Mouse (Mus musculus): ENCODE data around the gene Tusc2.
A peak's percentile ranks its signal among the peaks of the same experiment; 100 is the strongest.

Gene Tusc2

DNA sequence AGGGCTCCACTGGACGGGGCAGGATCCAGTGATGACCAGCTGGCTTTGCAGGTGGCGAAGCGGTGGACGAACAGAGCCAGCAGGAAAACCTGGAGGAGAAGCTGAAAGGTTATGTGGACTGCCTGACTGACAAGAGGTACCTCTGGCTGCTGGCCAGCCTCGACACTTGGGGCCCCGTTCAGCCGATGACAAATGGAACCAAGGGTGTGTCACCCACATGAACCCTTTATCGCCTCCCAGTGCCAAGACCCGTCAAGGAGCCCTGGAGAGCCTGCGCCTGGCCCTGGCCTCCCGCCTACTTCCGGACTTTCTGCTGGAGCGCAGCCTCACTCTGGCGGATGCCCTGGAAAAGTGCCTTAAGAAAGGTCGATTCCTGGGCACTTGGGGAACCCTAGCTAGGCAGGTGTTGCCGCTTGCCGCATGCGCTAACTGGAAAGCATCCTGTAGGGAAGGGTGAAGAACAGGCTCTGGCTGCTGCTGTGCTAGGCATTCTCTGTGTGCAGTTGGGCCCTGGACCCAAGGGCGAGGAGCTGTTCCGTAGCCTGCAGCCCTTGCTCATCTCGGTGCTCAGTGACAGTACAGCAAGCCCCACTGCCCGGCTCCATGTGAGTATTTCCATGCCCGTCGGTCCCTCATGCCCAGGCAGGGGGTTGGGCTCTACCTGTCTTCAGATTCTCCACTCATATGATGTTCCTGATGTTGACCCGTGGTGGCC, 27.2 kb downstream of the Tusc2 start:
- DNase-seq, result peak; percentile 97

DNA sequence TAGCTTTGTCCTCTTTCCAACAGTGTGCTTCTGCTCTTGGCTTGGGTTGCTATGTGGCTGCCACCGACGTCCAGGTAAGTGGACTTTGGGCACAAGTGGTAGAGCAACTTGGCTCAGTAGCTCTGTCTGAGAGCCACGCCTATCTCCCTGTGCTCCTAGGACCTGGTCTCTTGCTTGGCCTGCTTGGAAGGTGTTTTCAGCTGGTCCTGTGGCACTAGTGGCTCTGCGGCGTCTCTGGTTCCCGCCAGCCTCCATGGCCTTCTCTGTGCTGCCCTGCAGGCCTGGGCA, 27.7 kb downstream of the Tusc2 start:
- DNase-seq, result no peak

DNA sequence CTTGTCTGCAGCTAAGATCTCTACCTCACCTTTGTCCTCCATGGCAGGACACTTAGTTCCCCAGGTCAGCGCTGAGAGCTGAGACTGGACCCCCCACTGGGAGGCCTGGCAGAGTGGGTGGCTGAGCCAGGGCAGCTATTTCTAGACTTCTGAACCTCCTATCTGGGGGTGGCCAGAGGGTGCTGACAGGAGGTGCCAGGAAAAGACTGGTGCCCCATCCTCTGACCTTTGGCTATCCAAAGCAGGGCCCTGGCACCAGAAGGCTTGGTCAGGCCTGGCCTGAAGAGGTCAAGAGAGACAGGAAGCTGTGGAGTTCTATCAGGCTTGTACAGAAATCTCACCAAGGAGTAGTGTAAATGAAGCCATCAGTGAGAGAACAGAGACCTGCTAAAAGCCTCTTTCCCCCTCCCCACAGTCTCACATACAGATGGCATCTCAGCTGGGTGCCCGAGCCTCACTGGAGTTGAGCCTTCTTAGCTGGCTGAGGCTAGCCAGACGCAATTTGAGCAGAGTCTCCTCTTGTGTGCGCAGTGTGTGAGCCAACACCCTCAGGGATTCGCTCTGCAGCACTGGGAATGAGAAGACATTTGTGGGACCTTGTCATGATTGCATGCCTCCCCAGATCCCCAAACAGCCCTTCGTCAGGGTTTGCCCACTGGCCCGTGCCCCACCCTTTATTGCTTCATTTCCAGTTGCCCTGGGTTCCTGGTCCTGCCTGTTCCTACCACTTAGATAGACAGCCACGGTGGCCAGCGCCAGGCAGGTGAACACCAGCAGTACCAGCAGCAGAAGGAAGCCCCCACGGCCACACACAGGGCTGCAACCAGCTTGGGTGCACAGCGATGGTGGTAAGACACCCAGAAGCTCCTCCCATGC, 30.3 kb downstream of the Tusc2 start:
- DNase-seq, result peak; percentile 98

DNA sequence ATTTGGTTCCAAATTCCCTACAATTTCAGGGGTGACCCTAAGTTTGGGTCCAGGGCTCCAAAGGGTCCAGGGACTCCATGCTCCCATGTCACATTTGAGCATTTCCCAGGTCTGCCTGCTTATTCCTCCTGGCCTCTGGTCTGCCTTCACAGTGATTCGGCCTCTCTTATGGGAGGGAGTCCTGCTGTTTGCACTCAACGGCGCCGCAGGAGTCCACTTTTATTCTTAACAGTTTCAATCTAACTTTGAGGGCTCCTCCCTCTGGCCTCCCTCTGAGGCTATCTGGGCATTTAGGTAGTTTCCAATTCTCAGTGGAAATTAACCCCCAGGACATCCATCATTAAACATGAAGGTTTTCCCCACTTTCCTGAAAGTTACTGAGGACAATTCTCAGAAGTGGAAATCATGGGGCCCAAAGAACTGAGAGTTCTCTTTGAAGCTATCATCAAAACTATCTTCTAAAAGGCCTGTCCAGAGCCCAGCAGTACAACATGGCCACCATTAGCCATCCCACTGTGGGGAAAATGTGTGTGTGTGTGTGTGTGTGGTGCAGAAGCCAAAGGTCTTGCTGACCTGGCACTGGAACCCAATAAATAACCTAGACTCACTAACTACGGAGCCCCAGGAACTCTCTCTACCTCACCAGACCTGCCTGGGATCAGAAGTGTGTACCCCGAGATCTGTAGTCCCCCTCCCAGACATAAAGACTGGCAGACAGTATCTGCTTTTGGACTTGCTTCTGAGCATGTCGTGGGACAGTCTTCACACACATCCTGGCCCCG, 31.4 kb downstream of the Tusc2 start:
- no peak for DNase-seq

DNA sequence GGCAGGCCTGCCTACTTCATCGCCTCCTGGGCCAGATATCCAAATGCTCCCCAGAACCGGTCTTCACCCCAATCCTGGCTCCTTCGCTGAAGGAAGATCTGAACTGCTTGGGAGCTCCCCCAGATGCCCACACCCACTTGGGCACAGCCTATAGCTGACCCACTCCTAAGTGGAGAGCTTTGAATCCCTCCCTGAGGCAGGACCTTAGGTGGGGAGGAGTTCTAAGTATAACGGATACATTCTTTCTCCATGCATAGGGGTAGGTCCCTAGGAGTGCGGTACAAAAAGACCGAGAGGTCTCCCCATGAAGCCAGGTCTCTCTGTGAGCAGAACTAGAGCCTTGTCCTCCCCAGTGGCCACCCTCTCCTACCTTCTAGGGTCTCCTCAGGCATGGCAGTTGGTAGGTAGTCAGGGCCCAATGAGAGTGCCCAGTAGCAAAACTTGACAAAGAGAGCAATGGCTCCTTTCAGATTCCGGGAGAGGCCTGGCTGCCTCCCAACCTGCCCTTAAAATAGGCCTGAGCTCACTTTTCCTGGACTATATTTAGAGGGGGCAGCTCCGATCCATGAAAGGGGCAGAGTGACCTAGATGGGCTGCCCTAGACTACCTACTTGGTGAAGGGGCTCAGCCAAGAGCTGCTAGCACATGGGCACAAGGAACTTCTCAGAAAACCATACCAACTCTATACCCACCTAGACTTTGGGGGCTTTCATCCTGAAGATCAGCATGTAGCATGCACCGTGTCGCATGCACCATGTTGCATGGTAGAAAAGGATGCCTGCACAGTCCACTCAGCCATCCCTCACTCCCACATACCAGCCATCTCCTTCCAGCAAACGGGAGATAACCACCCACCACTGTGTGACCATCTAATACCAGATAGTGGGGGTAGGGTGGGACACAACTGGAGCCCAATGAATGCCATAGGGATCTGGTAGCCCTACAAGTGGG, 33.8 kb downstream of the Tusc2 start:
- peak; percentile 98 for DNase-seq

DNA sequence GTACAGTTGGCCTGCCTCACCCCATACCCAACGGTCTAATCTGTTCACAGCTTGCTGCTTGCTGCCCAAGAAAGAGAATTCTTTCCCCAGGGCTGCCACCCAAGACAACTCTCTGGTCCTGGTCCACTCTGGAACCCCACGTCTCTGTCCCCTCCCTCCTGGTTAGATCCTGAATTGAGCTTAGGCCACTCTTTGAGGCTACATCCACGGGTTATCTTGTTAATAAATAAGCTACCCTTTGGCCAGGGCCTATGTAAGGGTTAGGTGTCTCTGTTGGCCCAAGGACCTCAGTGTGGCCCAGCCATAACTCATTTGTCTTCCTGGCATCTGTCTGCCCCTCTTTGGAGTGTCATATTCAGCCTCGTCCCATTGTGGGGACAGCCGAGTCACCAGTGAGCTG, 35.3 kb downstream of the Tusc2 start:
- DNase-seq, result no peak

DNA sequence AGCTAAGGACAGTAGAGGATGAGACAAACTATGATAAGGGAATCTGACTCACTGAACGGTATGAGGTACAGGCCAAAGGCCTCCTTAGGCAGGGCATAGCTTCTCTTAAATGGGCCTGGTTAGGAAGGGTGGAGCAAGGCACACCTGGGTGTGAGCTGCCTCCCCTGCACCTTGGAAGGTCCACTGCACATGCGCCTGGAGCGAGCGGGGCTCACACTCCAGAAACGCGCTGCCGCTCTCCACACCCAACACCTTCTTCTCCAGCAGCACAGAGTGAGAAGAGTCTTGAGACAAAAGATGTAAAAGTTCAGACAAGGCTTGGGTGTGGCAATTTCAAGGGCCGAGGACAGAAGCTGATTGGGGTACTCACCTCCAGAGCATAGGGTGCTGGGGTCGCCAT, 36.4 kb downstream of the Tusc2 start:
- no peak for DNase-seq

DNA sequence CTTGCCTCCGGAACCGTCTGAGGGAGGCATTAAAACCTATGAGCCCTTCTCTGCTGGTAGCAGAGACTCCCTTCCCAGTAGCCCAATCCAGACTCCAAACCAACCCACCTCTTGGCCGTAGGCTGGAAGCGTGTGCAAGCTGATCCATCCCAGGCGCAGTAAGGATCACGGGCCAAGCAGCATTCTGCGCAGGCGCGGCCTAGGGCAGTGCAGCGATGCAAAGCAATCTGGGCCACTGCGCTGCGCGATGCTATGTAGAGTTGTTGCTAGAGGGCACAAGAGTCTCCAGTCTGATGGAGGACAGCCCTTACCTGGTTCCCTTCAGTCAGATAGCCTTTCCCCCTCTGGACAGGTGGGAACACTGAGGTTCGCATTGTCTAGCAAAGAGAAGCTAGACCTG, 36.8 kb downstream of the Tusc2 start:
- no peak for DNase-seq

DNA sequence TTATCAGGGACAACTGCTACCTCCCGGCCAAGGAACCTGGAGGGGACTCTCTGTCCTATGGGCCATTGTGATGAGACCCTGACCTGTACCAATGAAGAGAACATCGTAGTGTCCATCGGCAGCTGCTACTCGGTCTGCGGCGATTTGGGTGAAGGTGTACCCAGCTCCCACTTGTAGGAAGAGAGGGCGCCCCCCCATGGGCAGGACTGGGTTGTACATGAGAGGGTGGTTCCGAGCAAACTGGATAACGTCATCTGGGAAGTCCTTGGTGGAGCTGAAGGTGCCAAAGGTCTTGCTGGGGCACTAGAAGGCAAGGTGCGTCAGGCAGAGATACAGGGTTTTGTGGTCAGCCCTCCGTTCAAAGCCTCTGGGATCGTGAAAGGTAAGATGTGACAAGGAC, 37.7 kb downstream of the Tusc2 start:
- no peak for DNase-seq

DNA sequence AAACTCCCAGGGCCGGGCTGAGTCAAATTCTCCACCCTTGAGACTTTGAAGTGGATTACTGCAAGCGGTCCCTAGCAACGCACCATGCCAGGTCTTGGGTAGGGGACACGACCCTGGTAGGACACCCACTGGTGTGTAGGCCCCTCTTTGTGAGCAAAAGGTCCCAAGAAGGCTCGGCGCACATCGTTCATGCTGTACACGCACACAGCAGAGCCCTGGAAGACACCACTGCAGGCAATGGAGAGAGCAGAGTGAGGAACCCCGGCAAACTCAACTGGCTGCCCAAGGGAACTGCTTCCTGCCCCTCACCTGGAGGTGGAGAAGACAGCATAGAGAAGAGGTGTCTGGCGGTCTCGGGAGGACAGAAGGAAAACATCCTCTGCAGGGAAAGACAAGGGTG, 38.2 kb downstream of the Tusc2 start:
- peak; percentile 93 for DNase-seq

DNA sequence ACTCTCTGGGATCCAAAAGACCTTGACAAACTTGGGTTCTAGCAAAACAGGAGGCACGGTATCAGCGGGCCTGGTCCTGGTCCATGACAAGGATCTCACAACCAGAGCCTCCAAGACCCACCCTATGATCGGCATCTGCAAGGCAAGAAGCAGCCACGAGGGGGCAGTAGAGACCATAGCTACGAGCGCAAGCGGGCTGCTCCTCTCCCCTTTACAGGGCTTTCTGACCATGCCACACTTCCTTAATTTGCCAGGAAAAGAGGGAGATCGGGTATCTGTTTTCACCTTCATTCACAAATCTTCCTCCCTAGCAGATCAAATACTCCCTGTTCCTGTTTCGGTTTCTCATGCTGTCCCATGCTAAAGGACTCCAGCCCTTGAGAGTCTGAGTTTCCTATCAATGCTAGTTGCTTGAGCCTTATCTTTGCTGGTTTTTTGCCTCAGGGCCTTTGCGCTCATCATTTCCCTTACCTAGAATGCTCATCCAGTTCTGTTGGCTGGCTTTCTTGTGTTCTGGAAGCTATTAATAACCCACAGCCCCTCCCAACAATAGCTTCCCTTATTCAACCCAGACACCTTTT, 39.1 kb downstream of the Tusc2 start:
- DNase-seq, result peak; percentile 98

DNA sequence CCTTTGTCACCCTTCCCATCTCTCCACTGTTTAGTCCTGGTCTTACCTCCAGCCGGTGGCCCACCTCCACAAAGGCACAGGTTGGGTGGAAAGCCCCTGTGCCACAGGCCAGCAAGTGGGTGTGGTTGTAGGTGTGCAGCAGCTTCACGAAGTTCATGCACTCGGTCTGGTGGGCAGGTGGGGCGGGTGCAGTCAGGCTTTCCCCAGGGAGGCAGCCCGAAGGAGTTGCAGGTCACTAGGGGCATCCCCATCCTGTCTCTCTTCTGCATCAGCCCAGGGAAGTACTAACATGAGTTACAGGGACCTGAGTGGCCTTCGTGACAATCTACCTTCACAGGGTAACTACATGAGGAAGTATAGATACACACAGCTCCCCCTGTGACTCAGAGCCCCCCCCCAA, 40.2 kb downstream of the Tusc2 start:
- peak; percentile 94 for DNase-seq

DNA sequence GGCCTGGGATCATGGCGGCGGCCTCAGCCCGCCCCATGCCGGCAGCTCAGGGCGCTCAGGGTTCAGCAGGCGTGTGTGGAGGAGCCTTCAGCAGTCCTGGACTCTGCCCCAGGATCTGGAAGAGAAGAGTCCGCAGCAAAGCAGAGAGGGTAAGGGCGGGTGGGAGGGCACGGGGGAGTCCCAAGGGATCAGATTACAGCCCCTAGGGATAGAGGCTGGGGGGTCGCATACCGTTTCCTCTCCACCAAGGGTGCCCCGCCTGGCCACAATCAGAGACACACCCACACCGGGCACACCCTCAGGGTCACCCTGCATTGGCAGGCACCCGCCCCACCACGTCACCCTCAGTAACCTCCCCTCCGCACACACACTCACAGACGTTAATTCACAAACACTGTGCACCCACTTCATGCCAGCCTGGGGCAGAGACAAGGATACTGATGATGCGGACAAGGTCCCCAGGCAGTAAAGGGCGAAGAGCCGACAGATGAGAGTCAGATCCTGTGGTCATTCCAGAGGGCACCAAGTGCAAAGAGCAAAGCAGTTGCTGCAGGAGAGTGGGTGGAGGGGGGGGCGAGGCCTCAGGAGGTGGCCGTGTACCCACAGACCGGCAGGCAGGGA, 42.1 kb downstream of the Tusc2 start:
- peak; percentile 95 for DNase-seq

DNA sequence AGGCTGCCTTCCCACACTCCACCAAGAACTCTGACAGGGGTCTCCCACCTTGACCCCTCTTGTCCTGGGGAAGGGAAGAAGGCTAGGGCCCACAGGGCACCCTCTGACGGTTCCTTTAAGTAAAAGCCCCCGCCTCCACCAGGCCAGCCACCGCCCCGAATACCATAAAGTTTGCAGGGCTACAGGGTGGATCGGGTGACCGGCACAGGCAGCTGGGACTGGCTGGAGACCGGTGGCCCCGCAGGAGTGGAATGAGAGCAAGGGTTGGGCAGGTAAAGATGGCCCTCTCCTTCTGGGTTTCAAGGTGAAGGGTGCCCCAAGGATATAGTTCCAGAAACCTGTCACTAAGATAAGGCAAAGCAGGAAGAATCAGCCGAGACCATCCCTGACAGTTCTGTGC, 43.5 kb downstream of the Tusc2 start:
- peak; percentile 96 for DNase-seq

DNA sequence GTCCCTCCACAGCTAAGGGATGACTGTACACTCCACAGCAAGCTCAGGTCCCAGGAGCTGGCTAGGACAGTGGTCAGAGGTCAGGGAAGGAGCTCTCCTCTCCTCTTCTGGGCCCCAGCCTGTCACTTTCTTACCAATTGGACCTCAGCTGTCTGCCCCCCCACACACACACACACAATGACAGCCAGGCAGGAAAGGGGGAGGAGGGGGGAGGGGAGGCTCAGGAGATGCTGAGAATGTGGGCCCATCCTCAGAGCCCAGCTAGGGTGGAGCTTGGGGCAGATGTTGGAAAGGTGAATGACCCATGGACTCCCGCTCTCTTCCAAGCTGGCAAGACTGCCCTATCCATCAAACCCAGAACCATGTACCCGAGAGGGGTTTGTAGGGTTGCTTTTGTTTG, 44.0 kb downstream of the Tusc2 start:
- no peak for DNase-seq

DNA sequence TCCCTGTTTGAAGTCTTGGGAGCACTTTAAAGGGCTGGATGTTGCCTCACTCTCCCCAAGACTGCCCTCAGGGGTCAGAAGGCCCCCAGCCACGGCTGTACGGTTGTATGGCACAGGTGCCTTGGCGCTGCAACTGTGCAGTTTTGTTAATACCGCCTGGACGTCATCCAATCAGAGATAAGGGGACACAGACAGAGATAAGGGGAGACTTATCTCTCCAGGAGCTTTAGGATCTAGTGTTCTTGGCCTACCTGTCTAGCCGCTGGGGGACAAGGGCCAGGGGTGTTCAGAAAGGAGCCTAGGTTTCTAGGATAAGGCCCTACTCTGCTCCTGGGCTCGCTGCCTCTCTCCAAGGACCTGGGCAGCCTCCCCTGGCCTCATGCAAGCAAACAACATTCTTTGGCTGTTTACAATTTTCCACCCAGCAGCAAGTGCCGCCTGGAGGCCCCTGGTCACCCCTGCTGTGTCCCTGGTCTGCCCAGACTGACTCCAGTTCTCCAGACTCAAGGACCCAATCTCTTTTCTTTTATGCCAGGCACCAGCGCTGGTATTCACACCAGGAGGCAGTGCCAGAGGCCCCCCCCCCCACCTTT, 44.7 kb downstream of the Tusc2 start:
- no peak for DNase-seq

DNA sequence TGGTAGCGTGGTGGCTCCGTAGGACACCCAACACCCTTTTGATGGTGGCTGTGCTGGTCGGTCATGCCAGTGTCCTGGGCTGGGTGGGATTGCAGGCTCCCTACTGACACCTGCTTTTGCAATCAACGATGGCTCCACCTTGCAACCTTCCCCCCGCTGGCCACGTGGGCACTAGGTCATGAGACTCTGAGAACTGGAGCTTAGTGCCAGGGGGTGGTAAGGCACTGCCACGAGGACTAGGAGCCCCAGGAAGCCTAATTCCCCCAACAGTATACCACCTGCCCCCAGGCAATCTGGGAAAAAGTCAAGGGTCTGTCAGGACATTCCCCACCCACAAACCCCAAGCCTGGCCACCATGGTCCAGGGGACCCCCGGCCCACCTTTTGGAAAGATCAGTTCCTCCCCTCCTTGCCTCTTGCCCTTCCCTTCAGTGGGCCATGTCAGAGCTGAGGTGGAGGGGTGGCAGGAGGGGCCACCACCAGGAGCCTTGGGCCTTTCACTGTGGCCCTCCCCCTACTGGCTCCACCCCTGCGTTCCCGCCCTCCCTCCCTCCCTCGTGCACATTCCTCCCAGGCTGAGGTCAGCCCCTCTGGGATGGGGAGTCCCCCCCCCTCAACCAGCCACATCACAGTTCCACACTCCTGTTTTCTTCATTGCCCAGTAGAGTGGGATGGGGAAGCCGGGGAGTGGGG, 45.8 kb downstream of the Tusc2 start, which contains the start of gene Sema3b:
Sema3b (minus strand) TSS at position 489 of the 692 bp plus-strand sequence.
- DNase-seq, result peak; percentile 96

DNA sequence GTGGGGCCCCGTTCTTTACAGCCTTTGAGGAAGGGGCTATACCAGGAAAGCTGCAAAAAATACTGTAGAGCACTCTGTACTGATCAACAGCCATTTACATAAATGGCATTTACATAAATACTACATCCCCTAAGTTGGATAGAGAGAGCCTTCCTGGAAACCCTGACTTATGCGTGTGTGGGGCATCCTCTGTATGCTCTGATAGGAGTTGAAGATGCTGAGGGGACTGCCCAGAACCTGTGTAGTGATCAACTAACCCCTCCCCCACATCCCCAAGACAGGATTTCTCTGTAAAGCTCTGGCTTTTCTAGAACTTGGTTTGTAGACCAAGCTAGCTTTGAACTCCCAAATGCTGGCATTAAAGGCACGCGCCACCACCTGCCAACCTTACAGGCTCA, 46.4 kb downstream of the Tusc2 start:
- DNase-seq, result no peak

DNA sequence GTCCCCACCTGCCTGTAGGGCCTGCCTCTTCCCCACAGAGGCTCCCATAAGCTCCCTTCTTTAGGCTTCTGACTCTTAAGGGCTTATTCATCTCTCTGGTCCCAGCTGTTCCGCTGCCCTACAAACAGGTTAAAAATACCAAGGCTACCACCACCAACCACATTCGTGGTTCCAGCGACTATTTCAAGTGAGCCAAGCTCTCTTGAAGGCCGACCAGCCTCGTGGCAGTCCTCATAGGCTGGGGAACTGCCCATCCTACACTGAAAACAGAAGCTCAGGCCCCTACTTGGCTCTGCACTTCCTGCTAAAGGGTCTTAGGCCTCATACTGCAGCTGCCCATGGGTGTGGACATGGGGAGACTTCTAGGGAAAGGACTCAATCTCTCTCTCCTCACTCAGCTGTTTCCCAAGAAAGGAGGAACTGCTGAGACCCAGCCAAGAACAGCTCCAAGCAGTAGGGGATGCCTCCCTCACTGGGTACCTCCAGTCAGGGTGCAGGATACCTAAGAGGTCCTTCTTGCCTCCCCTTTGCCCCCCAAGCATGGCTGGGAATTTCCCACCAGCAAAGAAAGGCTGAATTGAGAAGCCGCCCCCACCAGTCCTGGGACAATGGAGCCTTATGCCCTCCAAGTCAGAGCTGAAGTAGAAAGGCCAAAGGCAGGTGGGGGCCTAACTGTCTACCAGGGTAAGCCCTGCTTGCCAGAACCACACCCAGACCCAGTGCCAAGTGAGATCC, 48.6 kb downstream of the Tusc2 start:
- peak; percentile 98 for DNase-seq
